Mouse (Mus musculus): ENCODE measurements at regions not wholly inside any gene's neighbourhood (a gene's known extent, or its start where the extent isn't known, plus 50 kb on each side); places are given as distances from the start of the nearest gene placed in this dataset.

- WGBS = 73% methylated on average over 5 of the region's 5 CpGs
- H3K4me1 ChIP-seq = peaks cover 8% of the 10 kb centered on the region
- H3K9ac ChIP-seq = no peak overlapping the region
- no peak overlapping the region for H3K4me2 ChIP-seq
- H3K9me3 ChIP-seq = no peaks in the 10 kb centered on the region
- peaks cover 3% of the 10 kb centered on the region; the same call in 1 of the 2 replicates for H3K27me3 ChIP-seq
- ATAC-seq (ENCODE audit: low FRiP score) = no peak
- no peak overlapping the region for H3K4me3 ChIP-seq (replicated peaks)
- no peak overlapping the region for H3K27ac ChIP-seq
- no peaks in the 10 kb centered on the region for H3K36me3 ChIP-seq (replicated peaks)
Measured at GRCm38 (mm10) chr1:73857497-73857896, 266.8 kb downstream of the Tns1 start.

GRCm38 (mm10) chr1:73856811-73857210 lies 267.4 kb downstream of the Tns1 start:
- no peak for ATAC-seq (ENCODE audit: low FRiP score)
- H3K9me3 ChIP-seq = no peaks in the 10 kb centered on the region

GRCm38 (mm10) chr1:73855306-73855705 lies 268.9 kb downstream of the Tns1 start:
- H3K9me3 ChIP-seq = no peaks in the 10 kb centered on the region
- H3K27ac ChIP-seq = no peak overlapping the region
- 95% methylated on average over 4 of the region's 4 CpGs for WGBS
- H3K4me1 ChIP-seq = peaks cover 10% of the 10 kb centered on the region; the same call in 1 of the 2 replicates
- H3K4me2 ChIP-seq = no peak overlapping the region
- no peak for ATAC-seq (ENCODE audit: low FRiP score)
- no peak overlapping the region for H3K4me3 ChIP-seq (replicated peaks)
- H3K9ac ChIP-seq = no peak overlapping the region
- H3K36me3 ChIP-seq (replicated peaks) = no peaks in the 10 kb centered on the region
- peaks cover 3% of the 10 kb centered on the region; the same call in 1 of the 2 replicates for H3K27me3 ChIP-seq

More at GRCm38 (mm10) chr1:73856811-73857210, 267.4 kb downstream of the Tns1 start:
- 93% methylated on average over 7 of the region's 7 CpGs for WGBS
- Histone ChIP-seq H3K4me3 (replicated peaks) (no peak overlapping the region), H3K27ac (no peak overlapping the region), H3K4me1 (0 out of 2 replicates have a peak, but pooled peaks cover 5% of the 10 kb centered on the region), H3K27me3 (peaks cover 3% of the 10 kb centered on the region; the same call in 1 of the 2 replicates), H3K9ac (no peak overlapping the region), H3K36me3 (replicated peaks) (no peaks in the 10 kb centered on the region), H3K4me2 (no peak overlapping the region)

- WGBS = 78% methylated on average over 11 of the region's 11 CpGs
- Histone ChIP-seq H3K4me2 (no peak overlapping the region), H3K4me3 (replicated peaks) (no peak overlapping the region), H3K4me1 (peaks cover 15% of the 10 kb centered on the region), H3K36me3 (replicated peaks) (no peaks in the 10 kb centered on the region), H3K27me3 (peaks cover 6% of the 10 kb centered on the region), H3K9me3 (no peaks in the 10 kb centered on the region), H3K9ac (no peak overlapping the region), H3K27ac (no peak overlapping the region)
- ATAC-seq (ENCODE audit: low FRiP score) = no peak
Measured at GRCm38 (mm10) chr1:73853851-73854250, 270.4 kb downstream of the Tns1 start.

GRCm38 (mm10) chr1:73850173-73851014 lies 273.9 kb downstream of the Tns1 start:
- Histone ChIP-seq H3K9me3 (no peaks in the 10 kb centered on the region), H3K27ac (peak overlapping the region; percentile 16)

GRCm38 (mm10) chr1:73848370-73848769 lies 275.9 kb downstream of the Tns1 start:
- H3K27ac ChIP-seq = no peak overlapping the region
- H3K36me3 ChIP-seq (replicated peaks) = no peaks in the 10 kb centered on the region
- WGBS = 83% methylated on average over 3 of the region's 3 CpGs
- H3K4me1 ChIP-seq = peaks cover 10% of the 10 kb centered on the region
- no peak overlapping the region for H3K4me3 ChIP-seq (replicated peaks)
- H3K9me3 ChIP-seq = no peaks in the 10 kb centered on the region
- no peak overlapping the region for H3K9ac ChIP-seq
- peaks cover 13% of the 10 kb centered on the region for H3K27me3 ChIP-seq
- H3K4me2 ChIP-seq = no peak overlapping the region
- ATAC-seq (ENCODE audit: low FRiP score) = no peak

More at GRCm38 (mm10) chr1:73850173-73851014, 273.9 kb downstream of the Tns1 start:
- H3K4me3 ChIP-seq (replicated peaks) = no peak overlapping the region
- H3K4me2 ChIP-seq = no peak overlapping the region
- WGBS = 39% methylated on average over 11 of the region's 11 CpGs
- peaks cover 13% of the 10 kb centered on the region for H3K27me3 ChIP-seq
- peak; percentile 84 for ATAC-seq (ENCODE audit: low FRiP score)
- no peak overlapping the region for H3K9ac ChIP-seq
- peaks cover 10% of the 10 kb centered on the region for H3K4me1 ChIP-seq
- no peaks in the 10 kb centered on the region for H3K36me3 ChIP-seq (replicated peaks)

GRCm38 (mm10) chr1:73847126-73847525 lies 277.1 kb downstream of the Tns1 start:
- ATAC-seq (ENCODE audit: low FRiP score) = no peak

GRCm38 (mm10) chr1:73845115-73845514 lies 279.1 kb downstream of the Tns1 start:
- Histone ChIP-seq H3K4me3 (replicated peaks) (no peak overlapping the region), H3K4me2 (no peak overlapping the region), H3K9ac (no peak overlapping the region), H3K27ac (no peak overlapping the region), H3K9me3 (no peaks in the 10 kb centered on the region), H3K36me3 (replicated peaks) (no peaks in the 10 kb centered on the region), H3K4me1 (peaks cover 4% of the 10 kb centered on the region), H3K27me3 (peaks cover 13% of the 10 kb centered on the region)
- ATAC-seq (ENCODE audit: low FRiP score) = no peak
- 80% methylated on average over 5 of the region's 5 CpGs for WGBS

More at GRCm38 (mm10) chr1:73847126-73847525, 277.1 kb downstream of the Tns1 start:
- Histone ChIP-seq H3K4me1 (peaks cover 10% of the 10 kb centered on the region), H3K27ac (no peak overlapping the region), H3K4me2 (no peak overlapping the region), H3K9ac (no peak overlapping the region), H3K4me3 (replicated peaks) (no peak overlapping the region), H3K36me3 (replicated peaks) (no peaks in the 10 kb centered on the region), H3K9me3 (no peaks in the 10 kb centered on the region), H3K27me3 (peaks cover 13% of the 10 kb centered on the region)
- 88% methylated on average over 3 of the region's 3 CpGs for WGBS

GRCm38 (mm10) chr1:73844574-73844973 lies 279.7 kb downstream of the Tns1 start:
- Histone ChIP-seq H3K27me3 (peaks cover 13% of the 10 kb centered on the region), H3K4me3 (replicated peaks) (no peak overlapping the region), H3K9me3 (no peaks in the 10 kb centered on the region), H3K36me3 (replicated peaks) (no peaks in the 10 kb centered on the region), H3K9ac (no peak overlapping the region), H3K27ac (no peak overlapping the region), H3K4me2 (no peak overlapping the region), H3K4me1 (no peaks in the 10 kb centered on the region)
- no peak for ATAC-seq (ENCODE audit: low FRiP score)
- WGBS = 81% methylated on average over 3 of the region's 3 CpGs

GRCm38 (mm10) chr1:73839351-73839750 lies 284.9 kb downstream of the Tns1 start:
- WGBS = 96% methylated on average over 2 of the region's 2 CpGs
- Histone ChIP-seq H3K4me2 (no peak overlapping the region), H3K9me3 (no peaks in the 10 kb centered on the region), H3K4me1 (no peaks in the 10 kb centered on the region), H3K9ac (no peak overlapping the region), H3K27me3 (no peaks in the 10 kb centered on the region), H3K4me3 (replicated peaks) (no peak overlapping the region), H3K27ac (no peak overlapping the region), H3K36me3 (replicated peaks) (no peaks in the 10 kb centered on the region)
- no peak for ATAC-seq (ENCODE audit: low FRiP score)

- H3K4me2 ChIP-seq = no peak overlapping the region
- no peak overlapping the region for H3K9ac ChIP-seq
- H3K27ac ChIP-seq = no peak overlapping the region
- H3K27me3 ChIP-seq = no peaks in the 10 kb centered on the region
- H3K9me3 ChIP-seq = no peaks in the 10 kb centered on the region
- H3K36me3 ChIP-seq (replicated peaks) = no peaks in the 10 kb centered on the region
- no peak overlapping the region for H3K4me3 ChIP-seq (replicated peaks)
- no peak for ATAC-seq (ENCODE audit: low FRiP score)
- no peaks in the 10 kb centered on the region for H3K4me1 ChIP-seq
Measured at GRCm38 (mm10) chr1:73836680-73837079, 287.6 kb downstream of the Tns1 start.

- no peaks in the 10 kb centered on the region for H3K36me3 ChIP-seq (replicated peaks)
- H3K4me3 ChIP-seq (replicated peaks) = no peak overlapping the region
- H3K4me1 ChIP-seq = no peaks in the 10 kb centered on the region; the same call in 1 of the 2 replicates
- no peaks in the 10 kb centered on the region for H3K9me3 ChIP-seq
- H3K27ac ChIP-seq = no peak overlapping the region
- no peak overlapping the region for H3K9ac ChIP-seq
- no peak overlapping the region for H3K4me2 ChIP-seq
- 86% methylated on average over 1 of the region's 1 CpGs for WGBS
- 0 out of 2 replicates have a peak, but pooled peaks cover 4% of the 10 kb centered on the region for H3K27me3 ChIP-seq
- no peak for ATAC-seq (ENCODE audit: low FRiP score)
Measured at GRCm38 (mm10) chr1:73834566-73834965, 289.7 kb downstream of the Tns1 start.
